In the genomic region with DNA sequence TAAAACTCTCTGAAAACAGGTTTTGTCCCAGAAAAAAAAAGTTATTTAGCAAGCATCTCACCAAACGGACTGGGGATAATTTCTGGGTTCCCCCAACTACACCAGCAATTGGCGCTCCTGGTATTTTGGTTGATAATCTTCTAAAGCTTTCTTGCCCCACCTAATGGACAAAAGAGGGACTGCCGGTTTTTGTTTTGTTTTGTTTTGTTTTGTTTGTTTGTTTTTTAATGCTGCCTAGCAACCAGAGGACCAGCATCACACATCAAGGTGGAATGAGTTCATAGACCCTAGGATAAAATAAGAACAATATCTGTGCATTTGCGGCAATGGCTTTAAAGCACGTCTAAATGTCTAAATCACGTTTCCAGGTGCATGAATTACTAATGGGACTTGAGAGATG, we compare ENCODE assay signal across 8 mouse cellular contexts. TPM values are rescaled to one million over a fixed set of nuclear protein-coding genes. Genes with fewer than 3 reads are reported as not detected.
A peak's percentile ranks its signal among the peaks of the same experiment; 100 is the strongest.
DNase-seq lines count a peak whose midpoint lies in the region; ATAC-seq and TF ChIP-seq lines count a peak whose summit lies in the region.

No protein-coding gene starts in this region.

- TF ChIP-seq POLR2A in lung, adult 2 months (IDR thresholded peaks at IDR 0.05; ENCODE audit: borderline replicate concordance, extremely low read depth, low read depth, low read length), result no peak

- H3K9me3 ChIP-seq in lung, embryonic 14.5 days (ENCODE audit: low read depth, low read length), result no peaks in the 10 kb centered on the region
- no peaks in the 10 kb centered on the region for H3K9me3 ChIP-seq in forebrain, embryonic 11.5 days (ENCODE audit: control insufficient read depth, low read length)

- H3K36me3 ChIP-seq in lung, embryonic 14.5 days (ENCODE audit: insufficient read depth), result no peaks in the 10 kb centered on the region
- no peaks in the 10 kb centered on the region for H3K36me3 ChIP-seq in forebrain, embryonic 11.5 days (ENCODE audit: control insufficient read depth, insufficient read depth, low read length)

- peak; percentile 38 for TF ChIP-seq CTCF in lung, embryonic 14.5 days (IDR thresholded peaks at IDR 0.05; ENCODE audit: low read depth)
- no peak for TF ChIP-seq CTCF in lung, adult 2 months (IDR thresholded peaks at IDR 0.05; ENCODE audit: insufficient read depth, low read length)

- no peaks in the 10 kb centered on the region for H3K27me3 ChIP-seq in lung, embryonic 14.5 days (ENCODE audit: insufficient read depth, low read length)
- H3K27me3 ChIP-seq in forebrain, embryonic 11.5 days (ENCODE audit: control insufficient read depth, insufficient read depth, low read length), result no peaks in the 10 kb centered on the region

- peak; percentile 6 for DNase-seq in gastrocnemius, adult 18-20 months (ENCODE audit: low spot score)
- DNase-seq in gastrocnemius, postnatal 14 days, result no peak
- DNase-seq in lung, embryonic 14.5 days, result peak; percentile 59
- DNase-seq in lung, adult 2 months, result no peak
- DNase-seq in adipocyte (ENCODE audit: low spot score), result peak; percentile 58
- peak; percentile 1 for DNase-seq in lung, postnatal 14 days
- no peak for DNase-seq in layer of hippocampus, adult 9-11 months
- no peak for DNase-seq in forebrain, embryonic 11.5 days (ENCODE audit: low spot score)

- H3K4me2 ChIP-seq in lung, embryonic 14.5 days, result no peak overlapping the region
- no peak overlapping the region for H3K4me2 ChIP-seq in forebrain, embryonic 11.5 days (ENCODE audit: low read depth, low read length, severe bottlenecking)

- intact Hi-C loops in gastrocnemius, postnatal 14 days (cut with DNase I; ENCODE audit: low total_unique reads), result loop anchor here (10.0 kb wide), 1 partner anchor 72 kb away; no protein-coding TSS in a partner anchor

- no peak overlapping the region for H3K9ac ChIP-seq in lung, embryonic 14.5 days
- H3K9ac ChIP-seq in forebrain, embryonic 11.5 days (ENCODE audit: low read length), result no peak overlapping the region

- H3K4me1 ChIP-seq in lung, embryonic 14.5 days (ENCODE audit: insufficient read depth), result no peaks in the 10 kb centered on the region
- no peaks in the 10 kb centered on the region for H3K4me1 ChIP-seq in lung, adult 2 months (ENCODE audit: control insufficient read depth, insufficient read depth, low read length)
- H3K4me1 ChIP-seq in forebrain, embryonic 11.5 days (replicated peaks; ENCODE audit: control insufficient read depth, insufficient read depth, low read length), result no peaks in the 10 kb centered on the region

- WGBS in lung, embryonic 14.5 days, result 40% methylated on average over 6 of the region's 6 CpGs
- WGBS in lung, adult 2 months, result 43% methylated on average over 6 of the region's 6 CpGs
- 51% methylated on average over 6 of the region's 6 CpGs for WGBS in forebrain, embryonic 11.5 days

- no peak for ATAC-seq in lung, embryonic 14.5 days (ENCODE audit: insufficient read depth)
- no peak for ATAC-seq in forebrain, embryonic 11.5 days (replicated peaks; ENCODE audit: low FRiP score)

- no peak overlapping the region for H3K27ac ChIP-seq in lung, embryonic 14.5 days (ENCODE audit: low read depth)
- H3K27ac ChIP-seq in forebrain, embryonic 11.5 days (ENCODE audit: low read depth, low read length), result no peak overlapping the region

- no peak overlapping the region for H3K4me3 ChIP-seq in lung, embryonic 14.5 days (ENCODE audit: low read depth, low read length)
- no peak overlapping the region for H3K4me3 ChIP-seq in lung, adult 2 months (replicated peaks; ENCODE audit: extremely low read depth, low read depth, low read length)
- H3K4me3 ChIP-seq in forebrain, embryonic 11.5 days (ENCODE audit: low read depth, low read length), result no peak overlapping the region

RNA-seq across cellular contexts. Expression of a gene that starts 20.1 kb away (rescaled TPM):
- 10 to 100 TPM; 20.8 to 28.8 TPM for total RNA-seq in gastrocnemius, adult 18-20 months (2021)
- total RNA-seq in gastrocnemius, postnatal 14 days (2021), result 10 to 100 TPM; 25.0 to 26.0 TPM
- 41.5 and 42.5 TPM in 2 replicates for polyA plus RNA-seq in lung, embryonic 14.5 days (2014; fragmentation: Nextera tagmentation; extraction: Ambion mirVana)
- 12.2 and 16.5 TPM in 2 replicates for polyA plus RNA-seq in lung, adult 2 months (2012; rRNA removed)
- 24.6 and 28.5 TPM in 2 replicates for polyA plus RNA-seq in forebrain, embryonic 11.5 days (2014; fragmentation: Nextera tagmentation; extraction: Ambion mirVana)

Comparison
In these comparisons a context has a peak if more than half of its experiments do, and no peak if none do; other contexts are left out.
1. DNase-seq: peak in gastrocnemius, adult 18-20 months (single experiment), lung, embryonic 14.5 days (single experiment), adipocyte (single experiment) and lung, postnatal 14 days (single experiment); none in gastrocnemius, postnatal 14 days (single experiment), lung, adult 2 months (single experiment), layer of hippocampus, adult 9-11 months (single experiment) and forebrain, embryonic 11.5 days (single experiment).